Mouse (Mus musculus) limb, embryonic 10.5 days (tissue): ENCODE results near the gene Akr1d1. TPM values are rescaled to one million over a fixed set of nuclear protein-coding genes. Genes with fewer than 3 reads are reported as not detected.

Experiments used
- DNase-seq: peaks from one replicate; pipeline ENCODE4 v3.0.0-alpha.2; 2017; ENCODE audit warnings: low spot score
- H3K27ac ChIP-seq: fragments of 300-500 bp; sonication (generic); 2 replicates; pipeline ENCODE4 v1.5.1; 2016; ENCODE audit warnings: mild to moderate bottlenecking
- H3K27me3 ChIP-seq: fragments of 300-500 bp; sonication (generic); 2 replicates; pipeline ENCODE4 v1.6.1; 2016; ENCODE audit warnings: low read depth, mild to moderate bottlenecking; ENCODE audit not compliant: poor library complexity, severe bottlenecking
- H3K36me3 ChIP-seq: fragments of 300-500 bp; sonication (generic); 2 replicates; pipeline ENCODE4 v1.6.1; 2016; ENCODE audit warnings: mild to moderate bottlenecking, moderate library complexity
- H3K4me1 ChIP-seq: fragments of 300-500 bp; sonication (generic); 2 replicates; pipeline ENCODE4 v1.6.1; 2016
- H3K4me3 ChIP-seq: fragments of 300-500 bp; sonication (generic); 2 replicates; pipeline ENCODE4 v1.5.1; 2016; ENCODE audit warnings: mild to moderate bottlenecking, moderate library complexity
- H3K9me3 ChIP-seq: fragments of 300-500 bp; sonication (generic); replicated peaks from 2 replicates; pipeline ENCODE4 v1.6.1; 2016; ENCODE audit warnings: mild to moderate bottlenecking
- WGBS: fragments of 180-500 bp; shearing (Covaris S2); methylation state at CpG from one replicate; pipeline ENCODE4 v1.1.7; 2016; 5-methylcytosine and 5-hydroxymethylcytosine counted together
- polyA plus RNA-seq: library from polyadenylated mRNA; unstranded; fragments of >200 nt; fragmentation: Nextera tagmentation; extraction: Ambion mirVana; gene quantifications from 2 replicates; pipeline ENCODE4 v1.2.1, GENCODE M21; 2016

Akr1d1 gene
- polyA plus RNA-seq, 1 experiment from 2014 or later = not detected

- Histone ChIP-seq H3K4me1 (peaks cover 6% of the 10 kb centered on the region; the same call in 1 of the 2 replicates), H3K36me3 (no peaks in the 10 kb centered on the region), H3K9me3 (no peaks in the 10 kb centered on the region), H3K27me3 (no peaks in the 10 kb centered on the region), H3K27ac (no peak overlapping the region), H3K4me3 (no peak overlapping the region)
- DNase-seq = no peak
- WGBS = 80% methylated on average over 3 of the region's 3 CpGs
Measured at GRCm38 (mm10) chr6:37607511-37608289, 77.7 kb downstream of the Akr1d1 start.

- H3K27me3 ChIP-seq = no peaks in the 10 kb centered on the region
- H3K36me3 ChIP-seq = no peaks in the 10 kb centered on the region
- H3K9me3 ChIP-seq = no peaks in the 10 kb centered on the region
- no peak overlapping the region for H3K27ac ChIP-seq
- no peak overlapping the region for H3K4me3 ChIP-seq
- H3K4me1 ChIP-seq = peaks cover 13% of the 10 kb centered on the region
- 71% methylated on average over 6 of the region's 6 CpGs for WGBS
- DNase-seq = no peak
Measured at GRCm38 (mm10) chr6:37612603-37613284, 82.8 kb downstream of the Akr1d1 start.

GRCm38 (mm10) chr6:37615490-37615889 is 85.5 kb downstream of the Akr1d1 start:
- Histone ChIP-seq H3K4me3 (no peak overlapping the region), H3K27me3 (no peaks in the 10 kb centered on the region), H3K36me3 (no peaks in the 10 kb centered on the region), H3K9me3 (no peaks in the 10 kb centered on the region), H3K4me1 (peaks cover 13% of the 10 kb centered on the region), H3K27ac (no peak overlapping the region)
- WGBS = 93% methylated on average over 2 of the region's 2 CpGs
- no peak for DNase-seq

DNA sequence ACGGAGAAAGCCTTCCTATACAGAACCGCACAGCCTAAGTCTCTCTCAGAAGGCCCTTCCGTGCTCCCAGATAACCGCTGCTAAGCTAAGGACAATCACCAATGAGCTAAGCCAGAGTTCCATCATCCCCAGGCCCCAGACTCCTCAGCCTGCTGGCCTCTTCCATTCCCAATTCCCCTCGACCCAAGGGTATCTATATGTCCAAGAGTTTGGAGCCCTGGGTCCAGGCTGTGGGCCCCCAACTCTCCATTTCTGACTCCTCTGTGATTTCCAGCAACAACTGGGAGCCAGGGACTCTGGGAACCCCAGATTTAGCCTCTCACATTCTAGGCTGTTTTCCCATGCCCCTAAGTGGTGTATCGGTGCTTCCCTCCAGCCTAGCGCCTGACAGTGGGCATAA is 86.2 kb downstream of the Akr1d1 start:
- DNase-seq = no peak
- H3K27me3 ChIP-seq = no peaks in the 10 kb centered on the region
- H3K27ac ChIP-seq = 0 out of 2 replicates have a peak overlapping the region, but pooled peaks have one; percentile 51
- no peaks in the 10 kb centered on the region for H3K36me3 ChIP-seq
- no peak overlapping the region for H3K4me3 ChIP-seq
- WGBS = 98% methylated on average over 7 of the region's 7 CpGs
- peaks cover 13% of the 10 kb centered on the region for H3K4me1 ChIP-seq
- no peaks in the 10 kb centered on the region for H3K9me3 ChIP-seq

- Histone ChIP-seq H3K4me3 (peak overlapping the region; percentile 23), H3K9me3 (no peaks in the 10 kb centered on the region), H3K4me1 (peaks cover 19% of the 10 kb centered on the region), H3K36me3 (no peaks in the 10 kb centered on the region), H3K27ac (peak overlapping the region; percentile 77), H3K27me3 (no peaks in the 10 kb centered on the region)
- 34% methylated on average over 10 of the region's 10 CpGs for WGBS
- DNase-seq = peak; percentile 54
Measured at GRCm38 (mm10) chr6:37617431-37618011, 87.5 kb downstream of the Akr1d1 start.

Other genes with a start within 250 kb of the Akr1d1 start
- gene Dgki, start 230.0 kb upstream of the Akr1d1 start, polyA plus RNA-seq = 0.34 and 0.48 TPM in 2 replicates
- 9.6 and 17.2 TPM in 2 replicates for gene Creb3l2, start 88.0 kb upstream of the Akr1d1 start, polyA plus RNA-seq